Mouse (Mus musculus): Measurements from ENCODE around the gene Zbtb39. TPM values are rescaled to one million over a fixed set of nuclear protein-coding genes. Genes with fewer than 3 reads are reported as not detected.
"Not testable (repeated sequence)": the region's sequence is repeated elsewhere in the genome, so short reads cannot be mapped to it uniquely, and the experiment has no call there.

The Zbtb39 gene
- polyA plus RNA-seq, 1 experiment from 2014 or later = 2.6 TPM

DNA sequence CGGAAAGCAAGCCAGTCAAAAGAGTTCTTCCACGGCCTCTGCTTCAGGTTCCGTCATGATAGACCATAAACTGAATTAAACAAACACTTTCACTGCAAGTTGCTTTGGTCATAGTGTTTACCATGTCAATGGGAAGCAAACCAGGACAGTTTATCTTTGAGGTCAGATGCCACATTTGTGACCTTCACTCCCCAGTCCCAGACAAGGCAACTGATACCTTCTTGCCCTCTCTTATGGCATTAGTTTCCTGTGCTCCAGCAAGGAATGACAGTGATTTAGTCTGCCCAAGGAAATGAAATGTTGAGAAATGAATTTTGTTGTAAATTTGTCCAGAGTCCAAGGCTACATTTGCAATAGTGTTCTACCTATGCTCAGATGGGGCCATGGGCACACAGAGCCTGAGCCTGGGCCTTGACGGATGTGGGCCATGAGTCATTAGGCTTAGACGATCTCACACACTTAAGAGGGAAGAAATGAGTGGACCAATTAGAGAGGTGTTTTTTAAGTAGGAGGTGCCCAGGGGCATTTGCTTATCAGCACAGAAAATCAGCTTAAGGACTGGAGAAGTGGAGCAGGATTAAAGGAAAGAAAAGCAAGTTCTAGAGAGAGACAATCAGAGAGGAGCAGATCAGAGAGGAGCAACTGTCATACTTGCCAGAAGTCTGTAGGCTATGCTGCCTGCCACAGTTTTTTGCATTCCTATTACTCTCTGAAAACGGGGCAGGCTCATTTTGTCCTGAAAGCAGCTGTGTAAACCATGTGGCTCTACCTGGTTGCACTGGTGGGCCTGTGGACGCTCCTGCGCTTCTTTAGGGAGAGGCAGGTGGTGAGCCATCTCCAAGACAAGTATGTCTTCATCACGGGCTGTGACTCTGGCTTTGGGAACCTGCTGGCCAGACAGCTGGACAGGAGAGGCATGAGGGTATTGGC, 20.1 kb downstream of the Zbtb39 start, which contains the start of the genes Rdh1 and Rdh16f1:
Gene Rdh1 (plus strand): TSS at position 541 of the 930 bp plus-strand sequence.
Gene Rdh16f1 (plus strand): TSS at position 607 of the 930 bp plus-strand sequence.
- 60% methylated on average over 9 of the region's 9 CpGs for WGBS
- Histone ChIP-seq H3K27me3 (replicated peaks) (no peaks in the 10 kb centered on the region), H3K36me3 (no peaks in the 10 kb centered on the region), H3K27ac (no peak within 1 kb of the TSS), H3K4me1 (replicated peaks) (peaks cover 12% of the 10 kb centered on the region; the same call in 1 of the 2 replicates), H3K9me3 (no peaks in the 10 kb centered on the region), H3K9ac (no peak within 1 kb of the TSS), H3K4me2 (replicated peaks) (no peak within 1 kb of the TSS), H3K4me3 (replicated peaks) (no peak within 1 kb of the TSS)
- no peak for ATAC-seq

DNA sequence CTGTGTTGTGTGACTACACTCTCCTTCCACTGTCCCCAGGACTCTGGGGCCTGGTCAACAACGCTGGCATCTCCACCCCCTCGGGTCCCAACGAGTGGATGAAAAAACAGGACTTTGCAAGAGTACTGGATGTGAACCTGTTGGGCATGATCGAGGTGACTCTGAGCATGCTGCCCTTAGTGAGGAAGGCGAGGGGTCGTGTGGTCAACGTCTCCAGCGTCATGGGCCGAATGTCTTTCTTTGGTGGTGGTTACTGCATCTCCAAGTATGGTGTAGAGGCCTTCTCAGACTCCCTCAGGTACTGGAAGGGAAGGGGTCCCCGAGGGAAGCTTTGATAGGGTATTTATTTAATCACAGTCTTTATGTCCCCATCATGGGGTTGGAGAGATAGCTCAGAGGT, 23.6 kb downstream of the Zbtb39 start:
- WGBS = 87% methylated on average over 10 of the region's 10 CpGs
- H3K9me3 ChIP-seq, H3K27ac ChIP-seq: not testable (repeated sequence)

DNA sequence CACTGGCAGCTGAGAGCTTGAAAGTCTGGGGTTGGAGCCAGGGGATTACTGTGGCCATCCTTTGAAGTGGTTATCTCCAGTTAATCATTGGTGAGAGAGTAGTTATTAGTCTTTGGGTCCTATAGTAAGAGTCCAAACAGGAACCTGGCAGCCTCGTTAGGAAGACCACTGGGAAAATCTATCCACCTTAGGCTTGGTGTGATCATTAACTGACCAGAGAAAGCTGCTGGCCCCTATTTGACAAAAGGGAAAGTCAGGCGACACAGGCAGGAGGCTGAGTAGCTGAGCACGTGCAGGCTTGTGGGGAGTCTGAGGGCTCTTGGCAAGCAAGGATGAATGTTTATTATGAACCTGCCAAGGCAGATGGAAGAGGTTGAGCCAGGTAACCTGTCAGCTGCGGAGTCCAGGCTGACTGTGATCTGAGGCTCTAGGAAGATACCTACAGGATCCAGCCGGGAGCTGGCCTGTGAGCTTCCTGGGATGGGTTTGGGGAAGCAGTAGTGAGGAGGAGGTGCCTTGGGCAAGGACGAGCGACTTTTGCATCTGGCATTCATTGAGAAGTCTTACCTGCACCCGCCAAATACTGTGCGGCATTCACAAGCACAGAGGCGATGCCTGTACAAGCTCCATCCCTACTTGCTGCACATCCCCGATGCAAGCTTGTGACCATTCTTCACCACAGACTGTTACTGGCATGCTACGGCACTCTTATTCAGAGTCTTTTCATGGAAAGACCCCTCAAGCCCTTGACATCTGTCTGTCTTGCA, 24.8 kb downstream of the Zbtb39 start:
- no peaks in the 10 kb centered on the region for H3K9me3 ChIP-seq
- 45% methylated on average over 12 of the region's 12 CpGs for WGBS
- ATAC-seq = peak; percentile 76
- H3K36me3 ChIP-seq = no peaks in the 10 kb centered on the region
- 0 out of 2 replicates have a peak overlapping the region, but pooled peaks have one; percentile 3 for H3K4me2 ChIP-seq (replicated peaks)
- H3K4me3 ChIP-seq (replicated peaks) = no peak overlapping the region
- H3K4me1 ChIP-seq (replicated peaks) = 0 out of 2 replicates have a peak, but pooled peaks cover 6% of the 10 kb centered on the region
- H3K27me3 ChIP-seq (replicated peaks) = no peaks in the 10 kb centered on the region
- H3K27ac ChIP-seq = no peak overlapping the region
- no peak overlapping the region for H3K9ac ChIP-seq

More for the DNA sequence above, 23.6 kb downstream of the Zbtb39 start:
- H3K4me3 ChIP-seq (replicated peaks); H3K36me3 ChIP-seq; H3K4me1 ChIP-seq (replicated peaks); H3K4me2 ChIP-seq (replicated peaks); H3K9ac ChIP-seq; ATAC-seq; H3K27me3 ChIP-seq (replicated peaks): not testable (repeated sequence)

DNA sequence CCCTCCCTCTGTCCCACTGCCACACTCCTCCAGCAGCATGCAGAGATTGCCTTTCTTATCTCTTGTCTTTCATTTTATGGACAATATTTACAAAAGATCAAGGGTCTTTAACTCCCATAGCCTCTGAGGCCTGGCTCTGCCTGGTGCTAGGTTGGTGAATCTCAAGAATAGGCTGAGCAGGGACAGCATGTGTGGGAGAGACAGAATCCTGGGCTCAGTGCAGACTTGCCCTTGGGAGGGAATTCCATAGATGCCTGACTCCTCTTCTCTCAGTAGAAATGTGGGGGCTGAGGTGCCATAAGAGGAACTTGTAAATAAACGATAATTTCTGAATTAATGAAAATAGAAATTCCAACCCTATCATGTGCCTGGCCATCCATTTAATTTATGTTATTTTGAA, 27.2 kb downstream of the Zbtb39 start:
- no peak overlapping the region for H3K9ac ChIP-seq
- no peak for ATAC-seq
- WGBS = 79% methylated on average over 1 of the region's 1 CpGs
- no peak overlapping the region for H3K4me2 ChIP-seq (replicated peaks)
- no peaks in the 10 kb centered on the region for H3K36me3 ChIP-seq
- H3K4me1 ChIP-seq (replicated peaks) = 0 out of 2 replicates have a peak, but pooled peaks cover 6% of the 10 kb centered on the region
- H3K4me3 ChIP-seq (replicated peaks) = no peak overlapping the region
- H3K27me3 ChIP-seq (replicated peaks) = no peaks in the 10 kb centered on the region
- no peak overlapping the region for H3K27ac ChIP-seq
- no peaks in the 10 kb centered on the region for H3K9me3 ChIP-seq

DNA sequence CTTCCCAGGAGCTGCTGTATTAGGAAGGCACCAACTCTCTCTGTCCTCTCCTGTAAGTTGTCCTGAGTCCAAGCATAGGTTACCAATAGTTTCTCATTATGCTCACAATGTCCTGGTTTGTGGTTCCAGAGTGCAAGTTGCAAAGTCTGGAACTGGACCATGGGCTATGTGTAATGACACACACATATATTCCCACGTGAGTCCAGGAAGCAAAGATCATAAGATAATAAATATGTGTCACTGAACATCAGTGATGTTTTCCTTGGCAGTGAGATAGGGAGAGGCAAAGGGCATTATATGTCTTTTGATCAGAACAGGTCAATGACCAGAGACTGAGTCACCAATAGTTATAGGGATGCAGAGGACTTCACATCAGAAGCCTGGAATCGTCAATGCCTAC, 36.7 kb downstream of the Zbtb39 start, which contains the start of gene Rdh9:
Gene Rdh9 (plus strand): TSS at position 376 of the 400 bp plus-strand sequence.
- H3K27me3 ChIP-seq (replicated peaks) = no peaks in the 10 kb centered on the region
- H3K4me3 ChIP-seq (replicated peaks) = no peak within 1 kb of the TSS
- H3K9ac ChIP-seq = no peak within 1 kb of the TSS
- no peaks in the 10 kb centered on the region for H3K4me1 ChIP-seq (replicated peaks)
- H3K4me2 ChIP-seq (replicated peaks) = no peak within 1 kb of the TSS
- H3K27ac ChIP-seq = no peak within 1 kb of the TSS
- H3K36me3 ChIP-seq = no peaks in the 10 kb centered on the region
- no peaks in the 10 kb centered on the region for H3K9me3 ChIP-seq
- peak; percentile 34; the same call in 1 of the 2 replicates for ATAC-seq
- 59% methylated on average over 2 of the region's 2 CpGs for WGBS

DNA sequence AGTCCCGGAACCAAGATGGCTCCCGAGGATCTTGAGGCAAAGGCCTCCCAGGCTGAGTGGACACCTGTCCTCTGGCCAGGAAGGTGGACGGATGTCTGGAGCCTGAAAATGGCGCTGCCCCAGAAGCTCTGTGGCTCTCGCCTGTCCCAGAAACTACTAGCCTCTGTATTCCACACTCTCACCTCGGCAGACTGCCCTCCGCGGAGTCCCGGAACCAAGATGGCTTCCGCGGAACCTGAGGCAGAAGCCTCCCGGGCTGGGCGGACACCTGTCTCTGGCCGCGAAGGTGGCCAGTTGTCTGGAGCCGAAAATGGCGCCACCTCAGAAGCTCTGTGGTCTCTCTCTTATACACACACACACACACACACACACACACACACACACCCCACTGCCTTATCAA, 43.0 kb downstream of the Zbtb39 start:
- H3K9me3 ChIP-seq; H3K4me3 ChIP-seq (replicated peaks); H3K9ac ChIP-seq; H3K27me3 ChIP-seq (replicated peaks); H3K4me2 ChIP-seq (replicated peaks); H3K36me3 ChIP-seq; H3K4me1 ChIP-seq (replicated peaks); H3K27ac ChIP-seq; ATAC-seq: not testable (repeated sequence)
- WGBS = 95% methylated on average over 17 of the region's 17 CpGs

DNA sequence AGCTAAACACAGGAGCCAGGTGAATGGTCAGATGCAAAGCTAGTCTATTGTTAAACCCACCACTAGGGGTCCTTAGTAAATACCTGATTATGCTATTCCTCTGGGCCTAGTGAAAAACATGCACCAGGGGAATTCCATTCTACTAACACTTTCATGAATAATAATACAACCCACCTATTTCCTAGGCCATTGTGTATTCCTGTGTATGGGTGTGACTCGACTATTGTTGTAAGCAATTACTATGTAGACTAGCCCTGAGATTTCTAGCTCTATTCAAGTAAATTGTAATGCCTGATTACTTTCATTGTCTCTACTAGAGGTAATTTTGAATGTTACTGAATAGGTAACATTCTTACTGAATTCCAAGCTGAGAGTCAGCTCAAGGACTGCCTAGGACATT, 46.1 kb downstream of the Zbtb39 start:
- not testable (repeated sequence) for H3K4me2 ChIP-seq (replicated peaks); ATAC-seq; H3K9me3 ChIP-seq; H3K27ac ChIP-seq; H3K4me3 ChIP-seq (replicated peaks); H3K27me3 ChIP-seq (replicated peaks); H3K9ac ChIP-seq; H3K36me3 ChIP-seq; H3K4me1 ChIP-seq (replicated peaks)
- 85% methylated on average over 1 of the region's 1 CpGs for WGBS

Other genes starting within 250 kb of the Zbtb39 start
- gene Stac3, start 237.9 kb upstream of the Zbtb39 start, polyA plus RNA-seq (2015; fragmentation: Nextera tagmentation; extraction: Ambion mirVana) = 0.41 and 0.74 TPM in 2 replicates
- gene Ndufa4l2, start 224.6 kb upstream of the Zbtb39 start, polyA plus RNA-seq (2015; fragmentation: Nextera tagmentation; extraction: Ambion mirVana) = 52.7 and 53.8 TPM in 2 replicates
- gene Shmt2, start 217.1 kb upstream of the Zbtb39 start, polyA plus RNA-seq (2015; fragmentation: Nextera tagmentation; extraction: Ambion mirVana) = 147 and 149 TPM in 2 replicates
- gene Nxph4, start 205.0 kb upstream of the Zbtb39 start, polyA plus RNA-seq (2015; fragmentation: Nextera tagmentation; extraction: Ambion mirVana) = 4.9 and 5.7 TPM in 2 replicates
- 67.2 and 77.1 TPM in 2 replicates for gene Lrp1, start 118.4 kb upstream of the Zbtb39 start, polyA plus RNA-seq (2015; fragmentation: Nextera tagmentation; extraction: Ambion mirVana)
- 37.7 and 39.9 TPM in 2 replicates for gene Stat6, start 96.6 kb upstream of the Zbtb39 start, polyA plus RNA-seq (2015; fragmentation: Nextera tagmentation; extraction: Ambion mirVana)
- 5.7 and 6.9 TPM in 2 replicates for gene Nemp1, start 72.6 kb upstream of the Zbtb39 start, polyA plus RNA-seq (2015; fragmentation: Nextera tagmentation; extraction: Ambion mirVana)
- gene Nab2, start 71.0 kb upstream of the Zbtb39 start, polyA plus RNA-seq (2015; fragmentation: Nextera tagmentation; extraction: Ambion mirVana) = 8.3 and 8.7 TPM in 2 replicates
- 33.8 and 36.7 TPM in 2 replicates for gene Myo1a, start 34.4 kb upstream of the Zbtb39 start, polyA plus RNA-seq (2015; fragmentation: Nextera tagmentation; extraction: Ambion mirVana)
- 2.3 and 4.1 TPM in 2 replicates for gene Tac2, start 15.1 kb upstream of the Zbtb39 start, polyA plus RNA-seq (2015; fragmentation: Nextera tagmentation; extraction: Ambion mirVana)
- gene Gpr182, start 12.2 kb downstream of the Zbtb39 start, polyA plus RNA-seq (2015; fragmentation: Nextera tagmentation; extraction: Ambion mirVana) = 1.8 and 2.0 TPM in 2 replicates
- gene Rdh1, start 20.2 kb downstream of the Zbtb39 start, polyA plus RNA-seq (2015; fragmentation: Nextera tagmentation; extraction: Ambion mirVana) = 0.04 TPM in 1 of 2 replicates, not detected in the other
- 0.19 TPM in 1 of 2 replicates, not detected in the other for gene Rdh16f1, start 20.2 kb downstream of the Zbtb39 start, polyA plus RNA-seq (2015; fragmentation: Nextera tagmentation; extraction: Ambion mirVana)
- 0.13 TPM in 1 of 2 replicates, not detected in the other for gene Rdh9, start 36.8 kb downstream of the Zbtb39 start, polyA plus RNA-seq (2015; fragmentation: Nextera tagmentation; extraction: Ambion mirVana)
- not detected in 2 replicates for gene Rdh16, start 61.6 kb downstream of the Zbtb39 start, polyA plus RNA-seq (2015; fragmentation: Nextera tagmentation; extraction: Ambion mirVana)
- gene Rdh19, start 110.4 kb downstream of the Zbtb39 start, polyA plus RNA-seq (2015; fragmentation: Nextera tagmentation; extraction: Ambion mirVana) = not detected in 2 replicates
- 0.19 and 0.34 TPM in 2 replicates for gene Rdh16f2, start 126.9 kb downstream of the Zbtb39 start, polyA plus RNA-seq (2015; fragmentation: Nextera tagmentation; extraction: Ambion mirVana)
- 0.35 and 0.63 TPM in 2 replicates for gene Rdh7, start 149.3 kb downstream of the Zbtb39 start, polyA plus RNA-seq (2015; fragmentation: Nextera tagmentation; extraction: Ambion mirVana)
- gene Sdr9c7, start 159.0 kb downstream of the Zbtb39 start, polyA plus RNA-seq (2015; fragmentation: Nextera tagmentation; extraction: Ambion mirVana) = 0.16 and 0.26 TPM in 2 replicates

All from intestine, embryonic 15.5 days (tissue).